Mouse (Mus musculus) lung, postnatal 0 days (tissue): ENCODE measurements around the gene Dmrt1. TPM values are rescaled to one million over a fixed set of nuclear protein-coding genes. Genes with fewer than 3 reads are reported as not detected.

ENCODE experiments used
- ATAC-seq: fragments of 200-750 bp; cut with Nextera tagmentation; 2 replicates; pipeline ENCODE4 v1.8.0; 2017; ENCODE audit warnings: moderate library complexity
- DNase-seq: peaks from one replicate; pipeline ENCODE4 v3.0.0-alpha.2; 2016; ENCODE audit warnings: low spot score
- H3K27ac ChIP-seq: fragments of 300-500 bp; sonication (generic); 2 replicates; pipeline ENCODE4 v1.5.1; 2014; ENCODE audit warnings: antibody characterized with exemption, mild to moderate bottlenecking, low read length, mixed read lengths
- H3K27me3 ChIP-seq: fragments of 300-500 bp; sonication (generic); replicated peaks from 2 replicates; pipeline ENCODE4 v1.6.1; 2014; ENCODE audit warnings: low read length, mixed read lengths; ENCODE audit not compliant: insufficient read depth
- H3K36me3 ChIP-seq: fragments of 300-500 bp; sonication (generic); 2 replicates; pipeline ENCODE4 v1.6.1; 2014; ENCODE audit warnings: low read length, mixed read lengths; ENCODE audit not compliant: insufficient read depth
- H3K4me1 ChIP-seq: fragments of 300-500 bp; sonication (generic); 2 replicates; pipeline ENCODE4 v1.6.1; 2014; ENCODE audit warnings: antibody characterized with exemption, low read depth, low read length, mixed read lengths; ENCODE audit not compliant: insufficient read depth
- H3K4me2 ChIP-seq: fragments of 300-500 bp; sonication (generic); replicated peaks from 2 replicates; pipeline ENCODE4 v1.6.1; 2014; ENCODE audit warnings: low read depth, mild to moderate bottlenecking, low read length, moderate library complexity, mixed read lengths
- H3K4me3 ChIP-seq: fragments of 300-500 bp; sonication (generic); 2 replicates; pipeline ENCODE4 v1.5.1; 2014; ENCODE audit warnings: low read depth, low read length
- H3K9ac ChIP-seq: fragments of 300-500 bp; sonication (generic); replicated peaks from 2 replicates; pipeline ENCODE4 v1.6.1; 2014; ENCODE audit warnings: low read depth, mild to moderate bottlenecking
- H3K9me3 ChIP-seq: fragments of 300-500 bp; sonication (generic); 2 replicates; pipeline ENCODE4 v1.6.1; 2016; ENCODE audit warnings: low read length, mixed read lengths
- CTCF ChIP-seq: IDR thresholded peaks from 2 replicates; pipeline ENCODE4 v1.5.1; 2016; ENCODE audit warnings: antibody characterized with exemption, mild to moderate bottlenecking
- EP300 ChIP-seq: IDR thresholded peaks from 2 replicates; pipeline ENCODE4 v1.6.1; 2016; ENCODE audit warnings: antibody characterized with exemption, mild to moderate bottlenecking, control low read depth
- WGBS: fragments of 180-500 bp; shearing (Covaris S2); extraction: QIAGEN DNeasy Blood & Tissue Kit; methylation state at CpG from one replicate; pipeline ENCODE4 v1.1.7; 2014; 5-methylcytosine and 5-hydroxymethylcytosine counted together
- polyA plus RNA-seq: library from polyadenylated mRNA; unstranded; fragments of >200 nt; fragmentation: Nextera tagmentation; extraction: Ambion mirVana; gene quantifications from 2 replicates; pipeline ENCODE4 v1.2.1, GENCODE M21; 2015

Gene Dmrt1
- polyA plus RNA-seq, 1 experiment from 2014 or later: not detected

DNA sequence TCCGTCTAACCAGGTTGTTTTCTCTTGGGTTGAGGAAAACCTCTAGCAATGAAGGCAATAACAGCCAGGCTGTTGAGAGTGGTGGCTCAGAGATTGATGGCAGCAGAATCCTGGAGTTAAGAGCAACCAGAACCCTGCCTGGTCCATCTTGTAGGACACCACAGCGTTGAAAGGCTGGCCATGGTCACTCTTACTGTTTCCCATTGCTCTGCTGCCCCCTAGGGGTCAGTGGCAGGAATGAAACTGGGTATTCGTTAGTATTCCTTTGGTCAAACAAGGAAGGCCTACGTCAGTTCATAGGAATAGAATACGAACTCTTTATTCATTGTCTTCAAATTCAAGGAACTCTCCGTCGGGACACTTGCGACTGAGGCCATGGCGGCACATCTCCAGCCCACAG, 123.1 kb downstream of the Dmrt1 start:
- H3K27ac ChIP-seq: no peak overlapping the region
- H3K36me3 ChIP-seq: no peaks in the 10 kb centered on the region
- H3K4me3 ChIP-seq: no peak overlapping the region
- ATAC-seq (no peak; the same call in 1 of the 2 replicates), DNase-seq (peak; percentile 71)
- H3K9me3 ChIP-seq: no peaks in the 10 kb centered on the region
- 8% methylated on average over 9 of the region's 9 CpGs for WGBS
- TF ChIP-seq EP300: no peak
- TF ChIP-seq CTCF: peak; percentile 94
- H3K4me1 ChIP-seq: no peaks in the 10 kb centered on the region
- no peak overlapping the region for H3K9ac ChIP-seq
- no peak overlapping the region for H3K4me2 ChIP-seq
- peaks cover 16% of the 10 kb centered on the region for H3K27me3 ChIP-seq

DNA sequence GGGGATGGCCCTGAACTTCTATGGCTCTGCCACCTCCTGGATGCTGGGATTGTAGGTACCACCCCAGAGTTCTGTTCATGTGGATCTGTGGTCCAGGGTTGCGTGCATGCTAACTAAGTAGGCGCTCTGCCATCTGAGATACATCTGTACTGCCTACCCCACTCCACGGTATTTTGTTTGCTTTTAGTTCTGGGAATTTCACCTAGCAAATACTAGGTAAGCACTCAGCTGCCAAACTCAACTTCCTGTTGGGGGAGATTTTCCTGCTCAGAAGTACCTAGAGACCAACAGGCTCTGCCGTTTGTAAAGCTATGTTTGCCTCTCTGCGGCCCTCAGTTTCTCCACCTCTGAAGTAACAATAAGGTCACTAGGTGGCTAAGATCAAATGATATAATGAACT, 129.7 kb downstream of the Dmrt1 start:
- Histone ChIP-seq H3K4me1 (no peaks in the 10 kb centered on the region), H3K9me3 (no peaks in the 10 kb centered on the region), H3K36me3 (no peaks in the 10 kb centered on the region), H3K4me2 (no peak overlapping the region), H3K27ac (no peak overlapping the region), H3K27me3 (no peaks in the 10 kb centered on the region), H3K4me3 (no peak overlapping the region), H3K9ac (no peak overlapping the region)
- WGBS: 41% methylated on average over 5 of the region's 5 CpGs
- ATAC-seq (no peak), DNase-seq (no peak)
- TF ChIP-seq CTCF: no peak
- TF ChIP-seq EP300: no peak

DNA sequence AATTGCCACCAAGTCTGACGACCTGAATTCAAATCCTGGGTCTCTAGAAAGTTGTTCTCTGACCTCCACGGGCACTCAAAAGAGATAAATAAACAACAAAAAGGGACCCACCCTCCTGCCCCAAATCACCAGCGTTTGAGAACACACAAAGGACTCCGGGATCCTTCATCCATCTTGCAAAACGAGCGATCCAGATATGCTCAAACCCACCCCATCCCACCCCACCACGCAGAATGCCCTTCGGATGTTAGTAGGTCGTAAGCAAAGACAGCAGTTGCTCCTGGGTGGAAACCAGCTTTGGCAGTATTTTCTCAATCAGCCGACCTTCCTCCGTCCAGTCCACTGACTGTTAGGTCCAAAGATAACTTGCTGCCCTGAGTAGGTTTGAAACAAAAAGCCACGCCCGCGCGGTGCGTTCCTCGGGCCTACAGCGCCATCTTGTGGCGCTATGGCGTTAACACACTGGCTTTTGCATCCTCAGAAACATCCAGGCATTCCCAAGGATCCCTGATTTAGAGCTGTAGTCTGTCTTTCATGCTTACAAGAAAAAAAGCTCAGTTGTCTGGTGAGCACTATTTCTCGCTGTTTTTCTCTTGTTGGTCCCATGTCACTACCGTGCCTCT, 130.3 kb downstream of the Dmrt1 start:
- Histone ChIP-seq H3K27ac (no peak overlapping the region), H3K4me1 (no peaks in the 10 kb centered on the region), H3K9ac (no peak overlapping the region), H3K27me3 (no peaks in the 10 kb centered on the region), H3K4me3 (no peak overlapping the region), H3K4me2 (peak overlapping the region; percentile 25; the same call in 1 of the 2 replicates), H3K36me3 (no peaks in the 10 kb centered on the region), H3K9me3 (no peaks in the 10 kb centered on the region)
- ATAC-seq: peak; percentile 52
- DNase-seq: peak; percentile 80
- no peak for TF ChIP-seq EP300
- TF ChIP-seq CTCF: peak; percentile 95
- 9% methylated on average over 22 of the region's 22 CpGs for WGBS

DNA sequence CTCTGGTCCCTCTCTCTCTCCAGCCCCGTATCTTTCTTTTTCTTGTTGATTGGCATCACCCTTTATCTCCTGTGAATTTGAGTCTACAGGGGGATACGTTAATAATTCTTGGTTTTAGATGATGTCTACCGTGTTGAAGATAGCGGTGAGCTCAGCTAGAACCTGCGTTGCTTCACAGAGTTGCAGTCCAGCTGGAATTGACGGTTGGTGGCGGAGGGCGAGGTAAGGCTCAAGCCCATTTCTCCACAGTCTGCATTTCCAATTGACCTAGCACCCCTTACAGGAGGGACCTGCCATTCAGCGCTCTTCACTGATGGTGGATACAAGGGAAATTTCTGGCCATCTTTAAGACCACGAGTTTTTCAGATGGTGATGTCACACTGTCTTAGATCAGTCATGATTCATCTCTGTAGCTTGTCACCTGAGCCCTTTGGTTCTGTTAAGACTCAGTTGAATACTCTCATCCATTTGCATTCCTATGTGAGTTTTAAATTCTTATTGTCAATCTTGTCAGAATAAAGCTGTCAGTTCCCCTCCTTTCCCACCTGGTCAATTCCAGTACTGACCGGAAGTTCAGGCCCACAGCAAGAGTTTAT, 133.4 kb downstream of the Dmrt1 start:
- H3K9ac ChIP-seq: no peak overlapping the region
- no peaks in the 10 kb centered on the region for H3K27me3 ChIP-seq
- WGBS: 68% methylated on average over 11 of the region's 11 CpGs
- ATAC-seq (no peak), DNase-seq (no peak)
- no peak overlapping the region for H3K4me2 ChIP-seq
- TF ChIP-seq CTCF: no peak
- no peaks in the 10 kb centered on the region for H3K36me3 ChIP-seq
- no peak overlapping the region for H3K4me3 ChIP-seq
- no peaks in the 10 kb centered on the region for H3K4me1 ChIP-seq
- H3K9me3 ChIP-seq: no peaks in the 10 kb centered on the region
- H3K27ac ChIP-seq: no peak overlapping the region

DNA sequence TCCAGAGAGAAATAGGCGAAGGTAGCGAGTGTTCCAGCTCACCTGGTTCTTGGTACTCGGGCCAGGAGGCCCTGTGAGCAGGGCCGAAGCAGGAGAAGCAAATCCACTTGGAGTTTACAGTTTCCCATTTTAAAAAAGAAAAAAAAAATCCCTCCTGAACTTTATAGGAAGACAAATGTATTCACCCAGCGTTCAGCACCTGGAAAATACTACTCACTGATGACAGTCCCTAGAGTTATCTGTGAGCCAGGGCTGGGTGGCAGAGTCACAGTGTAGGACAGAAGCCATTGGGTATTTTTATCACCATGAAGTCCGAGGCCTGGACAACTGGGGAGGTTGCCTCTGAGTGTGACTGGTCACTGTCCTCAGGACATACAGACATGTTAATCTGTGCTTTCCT, 136.4 kb downstream of the Dmrt1 start:
- Histone ChIP-seq H3K4me3 (no peak overlapping the region), H3K4me1 (no peaks in the 10 kb centered on the region), H3K36me3 (no peaks in the 10 kb centered on the region), H3K9me3 (no peaks in the 10 kb centered on the region), H3K9ac (no peak overlapping the region), H3K27ac (no peak overlapping the region), H3K27me3 (no peaks in the 10 kb centered on the region), H3K4me2 (no peak overlapping the region)
- DNase-seq (no peak), ATAC-seq (no peak)
- TF ChIP-seq EP300 (no peak), CTCF (no peak)
- 78% methylated on average over 6 of the region's 6 CpGs for WGBS

DNA sequence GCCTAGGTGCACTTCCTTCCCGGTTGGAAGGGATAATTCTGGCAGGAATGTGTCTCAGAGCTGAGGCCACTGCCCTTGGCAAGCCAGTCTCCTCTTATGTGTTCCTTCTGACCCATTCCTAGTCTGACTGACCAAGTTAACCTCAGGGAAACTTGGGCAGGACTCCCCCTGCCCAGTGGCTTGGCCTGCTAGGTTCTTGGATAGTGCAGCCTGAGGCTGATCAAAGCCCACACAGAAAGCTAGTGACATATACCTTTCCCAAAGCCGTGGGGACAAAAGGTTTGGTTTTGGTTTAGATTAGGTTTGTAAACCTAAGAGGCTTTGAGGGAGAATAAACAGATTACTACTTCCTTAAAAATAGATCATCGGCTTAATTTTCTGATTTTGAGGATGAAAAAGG, 141.7 kb downstream of the Dmrt1 start:
- TF ChIP-seq CTCF (no peak), EP300 (no peak)
- WGBS: 65% methylated on average over 3 of the region's 3 CpGs

More for the DNA sequence above, 141.7 kb downstream of the Dmrt1 start:
- Histone ChIP-seq H3K9ac (no peak overlapping the region), H3K4me3 (no peak overlapping the region), H3K36me3 (no peaks in the 10 kb centered on the region), H3K4me1 (no peaks in the 10 kb centered on the region), H3K27me3 (no peaks in the 10 kb centered on the region), H3K27ac (no peak overlapping the region), H3K4me2 (no peak overlapping the region), H3K9me3 (no peaks in the 10 kb centered on the region)
- ATAC-seq (no peak), DNase-seq (no peak)
